Mouse (Mus musculus) testis, adult 2 months (tissue): ENCODE results near the gene Trim38. TPM values are rescaled to one million over a fixed set of nuclear protein-coding genes. Genes with fewer than 3 reads are reported as not detected.
A peak's percentile ranks its signal among the peaks of the same experiment; 100 is the strongest.
"Not testable (repeated sequence)": the region's sequence is repeated elsewhere in the genome, so short reads cannot be mapped to it uniquely, and the experiment has no call there.

Experiments
- H3K27ac ChIP-seq: fragments of 200-500 bp; 2 replicates; pipeline ENCODE4 v1.5.1; 2012; ENCODE audit warnings: low read depth, low read length; ENCODE audit not compliant: control insufficient read depth, insufficient read depth
- H3K27me3 ChIP-seq: fragments of 200-500 bp; 2 replicates; pipeline ENCODE4 v1.6.1; 2012; ENCODE audit warnings: mild to moderate bottlenecking, low read length, moderate library complexity; ENCODE audit not compliant: control insufficient read depth, insufficient read depth
- H3K36me3 ChIP-seq: fragments of 200-500 bp; 2 replicates; pipeline ENCODE4 v1.6.1; 2012; ENCODE audit warnings: mild to moderate bottlenecking, low read length; ENCODE audit not compliant: control insufficient read depth, insufficient read depth
- H3K4me1 ChIP-seq: fragments of 200-500 bp; 2 replicates; pipeline ENCODE4 v1.6.1; 2012; ENCODE audit warnings: low read length; ENCODE audit not compliant: control insufficient read depth, insufficient read depth
- H3K4me3 ChIP-seq: fragments of 200-500 bp; 2 replicates; pipeline ENCODE4 v1.5.1; 2012; ENCODE audit warnings: low read depth, mild to moderate bottlenecking, low read length, moderate library complexity, mixed read lengths; ENCODE audit not compliant: control insufficient read depth
- CTCF ChIP-seq: fragments of 200-500 bp; IDR thresholded peaks from 2 replicates; pipeline ENCODE4 v1.5.1; 2012; ENCODE audit warnings: low read depth, mild to moderate bottlenecking, inconsistent platforms, low read length, moderate library complexity; ENCODE audit not compliant: control insufficient read depth, insufficient read depth, insufficient replicate concordance
- POLR2A ChIP-seq: fragments of 200-500 bp; IDR thresholded peaks from 2 replicates; pipeline ENCODE4 v1.6.1; 2012; ENCODE audit warnings: low read depth, mild to moderate bottlenecking, inconsistent platforms, low read length, moderate library complexity; ENCODE audit not compliant: control insufficient read depth
- polyA plus RNA-seq: library from polyadenylated mRNA; depleted of rRNA; stranded (reverse); fragments of >200 nt; gene quantifications from 2 replicates; pipeline ENCODE4 v1.2.3, GENCODE M21; 2012

Gene Trim38
- polyA plus RNA-seq, 1 experiment, result 2.5 TPM

DNA sequence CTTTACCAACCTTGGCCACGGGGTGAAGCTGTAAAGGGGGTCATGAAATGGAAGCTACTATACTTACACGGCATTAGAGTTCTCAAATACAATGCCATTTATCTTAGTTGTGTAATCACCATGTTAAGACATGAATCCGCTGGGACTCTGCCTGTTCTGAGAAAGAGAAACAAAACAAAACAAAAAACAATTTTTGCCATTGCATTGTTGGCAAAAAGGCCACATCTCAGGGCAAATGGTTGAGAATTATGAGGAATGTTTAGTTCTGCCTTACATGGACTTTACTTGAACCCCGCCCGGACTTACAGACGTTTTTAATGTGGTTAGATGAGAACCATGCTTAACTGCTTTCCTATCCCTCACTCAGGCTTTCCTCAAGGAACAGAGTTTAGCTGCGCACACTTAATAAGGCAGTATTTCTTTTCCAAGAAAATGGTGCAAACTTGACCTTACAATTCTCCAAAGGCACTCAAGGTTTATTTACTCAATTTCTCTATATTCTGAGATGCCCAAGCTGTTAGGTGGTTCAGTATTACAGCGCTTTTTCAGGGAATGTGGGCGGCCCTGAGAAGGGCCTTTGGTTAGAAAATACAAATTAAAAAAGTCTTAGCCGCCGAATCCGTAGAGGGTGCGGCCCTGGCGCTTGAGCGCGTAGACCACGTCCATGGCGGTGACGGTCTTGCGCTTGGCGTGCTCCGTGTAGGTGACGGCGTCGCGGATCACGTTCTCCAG is 9.3 kb upstream of the Trim38 start:
- Histone ChIP-seq H3K4me3 (peak overlapping the region; percentile 85), H3K27ac (peak overlapping the region; percentile 91), H3K27me3 (no peaks in the 10 kb centered on the region), H3K4me1 (peaks cover 11% of the 10 kb centered on the region), H3K36me3 (no peaks in the 10 kb centered on the region)
- no peak for TF ChIP-seq CTCF
- no peak for TF ChIP-seq POLR2A

DNA sequence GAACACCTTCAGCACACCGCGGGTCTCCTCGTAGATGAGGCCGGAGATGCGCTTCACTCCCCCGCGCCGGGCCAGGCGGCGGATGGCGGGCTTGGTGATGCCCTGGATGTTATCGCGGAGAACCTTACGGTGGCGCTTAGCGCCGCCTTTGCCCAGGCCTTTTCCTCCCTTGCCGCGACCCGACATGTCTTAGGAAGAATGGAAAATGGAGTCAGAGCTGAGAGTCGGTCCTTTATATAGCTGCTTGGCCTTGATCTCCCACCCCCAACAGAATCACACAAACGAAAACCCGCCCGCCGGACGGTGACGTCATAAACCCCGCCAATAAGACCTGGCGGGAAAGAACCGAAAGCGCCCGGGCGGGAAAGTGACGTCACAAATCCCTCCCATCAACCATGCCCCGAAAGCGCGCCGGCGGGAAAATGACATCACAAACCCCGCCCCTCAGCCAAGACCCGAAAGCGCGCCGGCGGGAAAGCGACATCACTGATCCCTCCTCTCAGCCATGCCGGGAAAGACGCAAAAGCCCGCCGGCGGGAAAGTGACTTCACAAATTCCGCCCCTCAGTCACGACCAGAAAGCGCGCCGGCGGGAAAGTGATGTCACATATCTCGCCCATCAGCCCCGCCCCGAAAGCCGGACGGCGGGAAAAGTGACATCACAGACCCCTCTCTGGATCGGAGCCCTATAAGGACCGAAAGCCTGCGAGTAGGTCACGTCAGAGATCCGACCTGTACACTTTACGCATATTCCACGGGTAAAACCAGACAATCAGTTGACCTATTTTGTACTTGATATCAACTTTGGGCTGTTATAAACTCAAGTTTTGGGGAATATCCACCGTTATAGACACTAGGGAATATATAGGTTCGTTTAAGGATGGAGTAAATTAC is 8.5 kb upstream of the Trim38 start, which contains the start of gene Hist1h4a:
TSS of gene Hist1h4a (minus strand) at position 259 of the 893 bp plus-strand sequence.
- TF ChIP-seq POLR2A (peak; percentile 51; the same call in 1 of the 2 replicates), CTCF (no peak)
- peak within 1 kb of the TSS; percentile 85 for H3K4me3 ChIP-seq
- peak within 1 kb of the TSS; percentile 91 for H3K27ac ChIP-seq
- no peaks in the 10 kb centered on the region for H3K36me3 ChIP-seq
- peaks cover 11% of the 10 kb centered on the region for H3K4me1 ChIP-seq
- no peaks in the 10 kb centered on the region for H3K27me3 ChIP-seq

DNA sequence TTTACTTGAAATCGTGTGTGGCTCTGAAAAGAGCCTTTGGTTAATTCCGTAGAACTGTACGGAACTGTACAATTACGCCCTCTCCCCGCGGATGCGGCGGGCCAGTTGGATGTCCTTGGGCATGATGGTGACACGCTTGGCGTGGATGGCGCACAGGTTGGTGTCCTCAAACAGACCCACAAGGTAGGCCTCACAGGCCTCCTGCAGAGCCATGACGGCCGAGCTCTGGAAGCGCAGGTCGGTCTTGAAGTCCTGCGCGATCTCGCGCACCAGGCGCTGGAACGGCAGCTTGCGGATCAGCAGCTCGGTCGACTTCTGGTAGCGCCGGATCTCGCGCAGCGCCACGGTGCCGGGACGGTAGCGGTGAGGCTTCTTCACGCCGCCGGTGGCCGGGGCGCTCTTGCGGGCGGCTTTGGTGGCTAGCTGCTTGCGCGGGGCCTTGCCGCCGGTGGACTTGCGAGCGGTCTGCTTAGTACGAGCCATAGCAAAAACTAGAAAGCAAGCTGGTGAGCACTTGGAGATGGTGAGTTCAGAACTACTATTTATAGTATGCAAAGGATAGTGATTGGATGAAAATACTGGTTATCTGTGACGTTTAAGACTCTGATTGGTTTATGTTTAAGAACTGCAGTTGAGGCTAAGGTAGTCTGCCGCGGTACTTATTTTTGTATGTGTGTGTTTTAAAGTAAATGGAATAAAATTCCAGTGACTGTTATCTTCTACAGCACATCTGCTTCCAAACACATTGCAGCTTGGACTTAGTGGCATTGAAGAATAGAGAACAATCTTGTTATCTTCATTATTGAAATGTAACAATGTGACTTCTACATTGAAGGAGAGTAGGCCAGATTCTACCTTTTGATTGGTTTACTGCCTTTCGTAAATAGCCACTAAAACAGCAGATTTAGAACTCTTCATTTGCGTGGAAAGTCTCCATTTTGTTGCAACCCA is 7.6 kb upstream of the Trim38 start, which contains the start of gene Hist1h3a:
TSS of gene Hist1h3a (minus strand) at position 516 of the 951 bp plus-strand sequence.
- Histone ChIP-seq H3K4me3 (peak within 1 kb of the TSS; percentile 85), H3K27ac (peak within 1 kb of the TSS; percentile 75), H3K4me1 (peaks cover 11% of the 10 kb centered on the region)
- not testable (repeated sequence) for H3K27me3 ChIP-seq, H3K36me3 ChIP-seq
- TF ChIP-seq POLR2A, result peak; percentile 77

- Histone ChIP-seq H3K36me3 (no peaks in the 10 kb centered on the region), H3K4me3 (peak overlapping the region; percentile 72), H3K27me3 (no peaks in the 10 kb centered on the region), H3K27ac (peak overlapping the region; percentile 30), H3K4me1 (peaks cover 11% of the 10 kb centered on the region)
- TF ChIP-seq POLR2A (no peak), CTCF (no peak)
Observed at GRCm38 (mm10) chr13:23763242-23763585, 6.5 kb upstream of the Trim38 start.

GRCm38 (mm10) chr13:23763586-23764323 is 6.0 kb upstream of the Trim38 start, which contains the start of gene Hist1h1a:
TSS of gene Hist1h1a (plus strand) at chr13:23763666.
- Histone ChIP-seq H3K4me1 (peaks cover 9% of the 10 kb centered on the region), H3K27ac (peak within 1 kb of the TSS; percentile 69), H3K27me3 (no peaks in the 10 kb centered on the region), H3K36me3 (no peaks in the 10 kb centered on the region), H3K4me3 (peak within 1 kb of the TSS; percentile 72)
- TF ChIP-seq POLR2A (peak; percentile 85), CTCF (no peak)
